Mouse (Mus musculus): ENCODE measurements at regions not wholly inside any gene's neighbourhood (a gene's known extent, or its start where the extent isn't known, plus 50 kb on each side); places are given as distances from the start of the nearest gene placed in this dataset.

DNA sequence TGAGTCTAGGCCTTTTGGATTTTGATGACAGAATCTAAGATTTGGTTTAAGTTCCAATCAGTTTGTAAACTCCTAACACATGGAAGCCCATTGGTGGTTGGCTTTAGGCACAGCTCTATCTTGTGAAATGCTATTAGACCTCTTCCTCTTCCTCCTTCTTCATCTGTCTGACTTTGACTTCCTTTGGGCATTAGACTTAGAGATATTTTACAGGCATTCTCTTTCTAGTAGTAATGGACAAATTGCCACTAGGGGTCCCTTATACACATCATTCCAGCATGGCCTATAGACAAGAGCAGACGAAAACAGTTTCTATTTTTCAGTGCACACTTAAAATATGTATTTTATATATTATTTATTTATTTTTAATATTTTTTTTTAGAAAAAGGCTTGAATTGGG, 221.5 kb downstream of the 1500009L16Rik start:
- H3K4me1 ChIP-seq (replicated peaks; ENCODE audit: control insufficient read depth, insufficient read depth, low read length): peaks cover 22% of the 10 kb centered on the region; the same call in 1 of the 2 replicates
- peaks cover 3% of the 10 kb centered on the region; the same call in 1 of the 2 replicates for H3K27me3 ChIP-seq (replicated peaks; ENCODE audit: control insufficient read depth, insufficient read depth, low read length)
- H3K9me3 ChIP-seq (ENCODE audit: control insufficient read depth, low read length): no peaks in the 10 kb centered on the region
- DNase-seq (ENCODE audit: low spot score): no peak
- WGBS: 67% methylated on average over 1 of the region's 1 CpGs
- H3K9ac ChIP-seq (ENCODE audit: low read depth, low read length): no peak overlapping the region
- no peak for ATAC-seq (replicated peaks; ENCODE audit: low FRiP score)
- H3K27ac ChIP-seq (ENCODE audit: low read depth, low read length): no peak overlapping the region
- H3K4me3 ChIP-seq (ENCODE audit: low read depth, low read length): no peak overlapping the region
- H3K4me2 ChIP-seq: no peak overlapping the region
- no peaks in the 10 kb centered on the region for H3K36me3 ChIP-seq (ENCODE audit: control insufficient read depth, insufficient read depth, low read length)

DNA sequence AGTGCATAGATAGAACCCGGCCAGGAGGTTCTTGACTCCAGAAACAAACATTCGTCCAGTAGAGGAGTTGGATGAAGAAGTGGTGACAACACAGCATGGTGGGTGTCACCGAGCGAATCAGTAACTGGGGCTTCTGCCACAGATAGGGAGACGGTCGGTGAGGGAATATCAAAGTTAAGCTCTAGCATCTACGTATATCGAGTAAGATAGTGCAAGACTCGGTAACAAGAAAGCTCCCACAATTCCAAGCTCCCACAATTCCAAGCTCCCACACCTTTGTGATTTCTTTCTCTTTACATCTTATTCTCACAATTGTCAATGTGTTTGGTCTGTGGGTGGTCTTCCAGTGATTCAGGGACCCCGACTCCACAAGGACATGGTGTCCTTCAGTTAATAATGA, 222.2 kb downstream of the 1500009L16Rik start:
- no peak overlapping the region for H3K27ac ChIP-seq (ENCODE audit: low read depth, low read length)
- no peak overlapping the region for H3K4me3 ChIP-seq (ENCODE audit: low read depth, low read length)
- WGBS: 89% methylated on average over 10 of the region's 10 CpGs
- DNase-seq (ENCODE audit: low spot score): no peak
- 0 out of 2 replicates have a peak overlapping the region, but pooled peaks have one; percentile 11 for H3K4me2 ChIP-seq
- no peaks in the 10 kb centered on the region for H3K36me3 ChIP-seq (ENCODE audit: control insufficient read depth, insufficient read depth, low read length)
- no peak overlapping the region for H3K9ac ChIP-seq (ENCODE audit: low read depth, low read length)
- ATAC-seq (replicated peaks; ENCODE audit: low FRiP score): no peak
- H3K4me1 ChIP-seq (replicated peaks; ENCODE audit: control insufficient read depth, insufficient read depth, low read length): peaks cover 24% of the 10 kb centered on the region; the same call in 1 of the 2 replicates
- H3K27me3 ChIP-seq (replicated peaks; ENCODE audit: control insufficient read depth, insufficient read depth, low read length): peaks cover 3% of the 10 kb centered on the region; the same call in 1 of the 2 replicates
- H3K9me3 ChIP-seq (ENCODE audit: control insufficient read depth, low read length): no peaks in the 10 kb centered on the region

DNA sequence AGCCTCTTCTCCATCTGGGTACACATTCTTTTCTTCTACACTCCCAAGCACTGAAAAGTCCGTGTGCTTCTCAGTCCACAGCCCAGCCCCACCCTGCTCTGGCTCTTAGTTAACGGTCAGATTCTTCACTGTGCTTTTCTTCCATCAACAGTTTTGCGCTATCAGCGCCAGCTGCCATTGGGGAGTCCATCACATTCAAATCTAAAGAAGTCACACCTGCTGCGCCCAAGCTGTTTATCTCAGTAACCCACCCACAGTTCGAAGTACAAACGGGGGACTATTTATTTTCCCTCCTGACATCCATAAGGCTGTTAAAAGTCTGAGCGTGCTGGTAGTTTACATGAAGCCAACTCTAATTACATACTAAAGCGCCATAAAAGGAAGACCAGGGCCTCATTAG, 222.8 kb downstream of the 1500009L16Rik start:
- Histone ChIP-seq H3K4me3 (ENCODE audit: low read depth, low read length) (no peak overlapping the region), H3K4me2 (0 out of 2 replicates have a peak overlapping the region, but pooled peaks have one; percentile 11), H3K27ac (ENCODE audit: low read depth, low read length) (no peak overlapping the region), H3K9me3 (ENCODE audit: control insufficient read depth, low read length) (no peaks in the 10 kb centered on the region), H3K9ac (ENCODE audit: low read depth, low read length) (no peak overlapping the region), H3K4me1 (replicated peaks; ENCODE audit: control insufficient read depth, insufficient read depth, low read length) (peaks cover 24% of the 10 kb centered on the region; the same call in 1 of the 2 replicates), H3K36me3 (ENCODE audit: control insufficient read depth, insufficient read depth, low read length) (no peaks in the 10 kb centered on the region), H3K27me3 (replicated peaks; ENCODE audit: control insufficient read depth, insufficient read depth, low read length) (peaks cover 3% of the 10 kb centered on the region; the same call in 1 of the 2 replicates)
- ATAC-seq (replicated peaks; ENCODE audit: low FRiP score): peak; percentile 77
- no peak for DNase-seq (ENCODE audit: low spot score)
- 42% methylated on average over 9 of the region's 9 CpGs for WGBS

DNA sequence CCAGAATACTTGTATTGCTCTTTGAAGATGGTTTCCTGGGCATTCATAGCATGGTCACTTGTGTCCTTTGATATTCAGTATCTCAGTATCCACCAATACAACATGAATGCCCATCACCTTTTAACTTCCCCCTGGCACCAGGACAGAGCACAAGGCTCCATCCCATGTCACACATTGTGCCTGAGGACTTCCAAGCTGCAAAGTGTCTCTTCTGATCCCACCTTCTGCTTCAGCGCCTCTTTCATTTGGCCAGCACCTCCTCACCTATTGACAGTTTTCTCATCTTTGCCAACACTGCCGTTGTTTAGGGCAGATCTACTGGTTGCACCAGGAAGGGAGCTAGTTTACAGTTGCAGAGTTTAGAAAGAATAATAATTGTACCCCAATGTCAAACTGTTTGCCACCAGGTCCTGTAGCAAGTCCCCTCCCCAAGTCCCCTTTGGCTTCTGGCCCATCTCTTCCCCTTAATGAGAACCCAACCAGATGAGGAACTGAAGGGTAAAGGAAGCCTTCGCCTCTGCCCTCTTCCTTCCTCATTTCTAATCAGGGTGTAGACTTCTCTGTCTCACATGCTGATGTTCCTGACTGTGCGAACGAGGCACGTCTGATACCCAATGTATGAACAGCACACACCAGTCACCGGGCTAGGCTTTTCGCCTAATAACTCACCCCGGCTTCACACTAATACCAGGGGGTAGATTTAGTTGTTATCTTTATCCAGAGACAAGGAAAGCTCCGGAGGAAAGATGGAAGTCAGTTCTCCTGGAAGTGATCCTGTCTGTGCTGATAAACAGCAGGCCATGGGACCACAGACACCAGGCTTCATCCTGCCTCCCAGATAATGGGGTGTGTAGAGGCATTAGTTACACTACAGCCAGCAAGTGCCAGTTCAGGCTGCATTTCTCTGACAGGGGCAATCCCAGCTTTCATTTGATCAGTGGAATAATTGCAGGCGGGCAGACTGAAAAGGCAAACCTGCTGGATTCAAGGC, 223.8 kb downstream of the 1500009L16Rik start:
- no peak overlapping the region for H3K4me3 ChIP-seq (ENCODE audit: low read depth, low read length)
- H3K27ac ChIP-seq (ENCODE audit: low read depth, low read length): no peak overlapping the region
- H3K4me1 ChIP-seq (replicated peaks; ENCODE audit: control insufficient read depth, insufficient read depth, low read length): peaks cover 24% of the 10 kb centered on the region; the same call in 1 of the 2 replicates
- H3K9ac ChIP-seq (ENCODE audit: low read depth, low read length): no peak overlapping the region
- no peaks in the 10 kb centered on the region for H3K9me3 ChIP-seq (ENCODE audit: control insufficient read depth, low read length)
- peak; percentile 59 for ATAC-seq (replicated peaks; ENCODE audit: low FRiP score)
- 30% methylated on average over 11 of the region's 11 CpGs for WGBS
- no peaks in the 10 kb centered on the region for H3K36me3 ChIP-seq (ENCODE audit: control insufficient read depth, insufficient read depth, low read length)
- H3K4me2 ChIP-seq: no peak overlapping the region; the same call in 1 of the 2 replicates
- peaks cover 3% of the 10 kb centered on the region; the same call in 1 of the 2 replicates for H3K27me3 ChIP-seq (replicated peaks; ENCODE audit: control insufficient read depth, insufficient read depth, low read length)
- no peak for DNase-seq (ENCODE audit: low spot score)

DNA sequence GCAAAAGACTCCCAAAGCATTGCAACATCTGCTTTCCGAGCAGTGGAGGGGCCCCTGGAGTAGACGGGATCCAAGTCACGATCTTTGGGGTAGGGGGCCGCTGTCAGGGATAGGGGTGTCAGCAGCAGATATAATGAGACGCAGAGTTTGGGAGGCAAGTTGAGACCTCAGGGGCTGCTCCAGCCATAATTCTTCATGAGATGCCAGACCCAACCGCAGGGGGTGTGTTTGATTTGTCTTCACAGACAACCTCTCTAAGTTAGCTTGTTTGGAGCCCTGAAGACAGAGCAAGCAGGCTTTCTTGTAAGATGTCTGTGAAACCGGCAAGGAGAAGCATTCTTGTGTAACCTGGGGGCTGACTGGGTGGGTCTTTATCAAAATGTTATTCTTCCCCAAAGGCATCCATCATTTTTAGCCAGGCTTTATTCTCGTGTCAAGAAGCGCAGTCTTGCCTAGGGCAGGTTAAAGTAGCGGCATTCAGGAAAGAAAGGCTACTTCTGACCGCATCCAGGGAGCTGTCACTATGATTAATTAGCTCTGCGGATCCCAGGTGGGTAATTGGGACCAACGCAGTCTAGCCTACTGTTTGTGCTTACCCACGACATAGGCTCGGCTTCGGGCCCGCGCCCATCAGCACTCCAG, 234.6 kb downstream of the 1500009L16Rik start:
- no peak overlapping the region for H3K4me3 ChIP-seq (ENCODE audit: low read depth, low read length)
- H3K27ac ChIP-seq (ENCODE audit: low read depth, low read length): no peak overlapping the region
- DNase-seq (ENCODE audit: low spot score) (no peak), ATAC-seq (replicated peaks; ENCODE audit: low FRiP score) (no peak)
- H3K4me2 ChIP-seq: no peak overlapping the region
- no peaks in the 10 kb centered on the region for H3K27me3 ChIP-seq (replicated peaks; ENCODE audit: control insufficient read depth, insufficient read depth, low read length)
- no peaks in the 10 kb centered on the region for H3K36me3 ChIP-seq (ENCODE audit: control insufficient read depth, insufficient read depth, low read length)
- no peak overlapping the region for H3K9ac ChIP-seq (ENCODE audit: low read depth, low read length)
- no peaks in the 10 kb centered on the region for H3K9me3 ChIP-seq (ENCODE audit: control insufficient read depth, low read length)
- H3K4me1 ChIP-seq (replicated peaks; ENCODE audit: control insufficient read depth, insufficient read depth, low read length): no peaks in the 10 kb centered on the region
- 65% methylated on average over 18 of the region's 18 CpGs for WGBS

DNA sequence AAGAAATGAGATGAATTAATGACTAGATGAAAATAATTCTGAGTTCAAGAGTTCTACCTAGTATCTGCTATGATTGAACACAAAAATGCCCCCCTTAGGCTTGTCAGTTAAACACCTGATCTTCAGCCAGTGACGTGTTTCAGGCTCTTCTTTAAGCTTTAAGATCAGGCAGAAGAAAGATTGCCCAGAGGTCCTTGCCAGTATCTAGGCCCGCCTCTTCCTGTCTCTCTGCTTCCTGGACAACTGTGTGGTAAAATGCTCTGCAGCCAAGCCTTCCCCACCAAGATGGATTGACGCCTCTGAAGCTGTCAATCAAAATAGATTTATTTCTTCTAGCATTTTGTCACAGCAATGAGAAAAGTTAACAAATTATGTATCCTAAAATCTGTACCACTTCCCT, 235.7 kb downstream of the 1500009L16Rik start:
- Histone ChIP-seq H3K27me3 (replicated peaks; ENCODE audit: control insufficient read depth, insufficient read depth, low read length) (no peaks in the 10 kb centered on the region), H3K36me3 (ENCODE audit: control insufficient read depth, insufficient read depth, low read length) (no peaks in the 10 kb centered on the region), H3K27ac (ENCODE audit: low read depth, low read length) (no peak overlapping the region), H3K9me3 (ENCODE audit: control insufficient read depth, low read length) (no peaks in the 10 kb centered on the region), H3K4me3 (ENCODE audit: low read depth, low read length) (no peak overlapping the region), H3K4me1 (replicated peaks; ENCODE audit: control insufficient read depth, insufficient read depth, low read length) (no peaks in the 10 kb centered on the region), H3K4me2 (no peak overlapping the region), H3K9ac (ENCODE audit: low read depth, low read length) (no peak overlapping the region)
- DNase-seq (ENCODE audit: low spot score) (no peak), ATAC-seq (replicated peaks; ENCODE audit: low FRiP score) (no peak)
- WGBS: 76% methylated on average over 3 of the region's 3 CpGs

DNA sequence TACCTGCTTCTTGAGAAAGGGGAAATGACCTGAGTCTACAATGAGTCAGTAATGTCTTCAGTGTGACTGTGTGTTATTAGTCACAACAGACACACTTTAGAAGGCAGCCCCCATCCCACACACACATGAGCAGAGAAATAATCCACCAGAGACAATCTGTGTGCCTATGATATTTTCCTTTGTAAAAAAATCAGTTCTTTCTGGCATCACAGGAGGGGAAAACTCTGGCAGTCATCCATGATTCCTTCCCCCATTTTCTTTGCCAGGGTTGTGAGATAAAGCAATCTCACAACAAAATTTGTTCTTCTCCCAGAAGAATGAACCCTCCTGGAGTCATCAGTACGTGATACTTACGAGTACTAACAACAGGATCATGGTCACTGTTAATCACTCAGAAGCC, 236.2 kb downstream of the 1500009L16Rik start:
- H3K9me3 ChIP-seq (ENCODE audit: control insufficient read depth, low read length): no peaks in the 10 kb centered on the region
- H3K4me1 ChIP-seq (replicated peaks; ENCODE audit: control insufficient read depth, insufficient read depth, low read length): no peaks in the 10 kb centered on the region
- ATAC-seq (replicated peaks; ENCODE audit: low FRiP score) (no peak), DNase-seq (ENCODE audit: low spot score) (no peak)
- no peaks in the 10 kb centered on the region for H3K27me3 ChIP-seq (replicated peaks; ENCODE audit: control insufficient read depth, insufficient read depth, low read length)
- H3K9ac ChIP-seq (ENCODE audit: low read depth, low read length): no peak overlapping the region
- H3K4me2 ChIP-seq: no peak overlapping the region
- 90% methylated on average over 2 of the region's 2 CpGs for WGBS
- no peaks in the 10 kb centered on the region for H3K36me3 ChIP-seq (ENCODE audit: control insufficient read depth, insufficient read depth, low read length)
- H3K4me3 ChIP-seq (ENCODE audit: low read depth, low read length): no peak overlapping the region
- H3K27ac ChIP-seq (ENCODE audit: low read depth, low read length): no peak overlapping the region

DNA sequence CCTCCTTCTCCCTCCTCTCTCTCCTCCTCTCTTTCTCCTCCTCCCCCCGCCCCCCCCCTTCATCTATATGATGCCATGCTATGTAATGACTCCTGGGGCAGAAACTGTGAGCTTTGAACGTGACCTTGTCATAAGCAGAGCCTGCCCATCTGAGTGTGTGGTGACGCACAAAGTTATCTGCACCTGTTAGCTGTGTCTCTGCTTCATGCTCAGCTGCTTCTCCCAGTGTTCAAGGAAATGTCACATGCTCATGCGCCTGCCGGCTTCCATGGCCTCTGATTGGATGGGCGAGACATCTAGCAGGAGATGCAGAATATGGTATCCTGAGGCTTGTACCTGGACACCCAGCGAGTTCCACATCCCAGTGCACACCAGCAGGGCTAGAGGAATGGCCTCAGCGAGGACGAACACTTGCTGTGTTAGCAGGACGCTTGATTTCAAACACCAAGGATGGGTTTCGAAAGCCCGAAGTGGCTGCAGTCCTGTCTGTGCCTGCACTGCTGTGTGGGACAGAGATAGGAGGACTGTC, 240.6 kb downstream of the 1500009L16Rik start:
- H3K27ac ChIP-seq (ENCODE audit: low read depth, low read length): no peak overlapping the region
- no peak overlapping the region for H3K4me2 ChIP-seq
- no peak for ATAC-seq (replicated peaks; ENCODE audit: low FRiP score)
- H3K9ac ChIP-seq (ENCODE audit: low read depth, low read length): no peak overlapping the region
- no peaks in the 10 kb centered on the region for H3K27me3 ChIP-seq (replicated peaks; ENCODE audit: control insufficient read depth, insufficient read depth, low read length)
- H3K36me3 ChIP-seq (ENCODE audit: control insufficient read depth, insufficient read depth, low read length): no peaks in the 10 kb centered on the region
- no peaks in the 10 kb centered on the region for H3K9me3 ChIP-seq (ENCODE audit: control insufficient read depth, low read length)
- H3K4me3 ChIP-seq (ENCODE audit: low read depth, low read length): no peak overlapping the region
- no peaks in the 10 kb centered on the region for H3K4me1 ChIP-seq (replicated peaks; ENCODE audit: control insufficient read depth, insufficient read depth, low read length)
- 79% methylated on average over 12 of the region's 12 CpGs for WGBS
- no peak for DNase-seq (ENCODE audit: low spot score)

All from liver, embryonic 11.5 days (tissue).